Mouse (Mus musculus) B cell, adult 2 months (primary cell): ENCODE measurements at regions not wholly inside any gene's neighbourhood (a gene's known extent, or its start where the extent isn't known, plus 50 kb on each side); places are given as distances from the start of the nearest gene placed in this dataset.

Experiments used
- DNase-seq, 2 experiments: peaks; one replicate each; pipeline ENCODE4 v3.0.0; 2022

DNA sequence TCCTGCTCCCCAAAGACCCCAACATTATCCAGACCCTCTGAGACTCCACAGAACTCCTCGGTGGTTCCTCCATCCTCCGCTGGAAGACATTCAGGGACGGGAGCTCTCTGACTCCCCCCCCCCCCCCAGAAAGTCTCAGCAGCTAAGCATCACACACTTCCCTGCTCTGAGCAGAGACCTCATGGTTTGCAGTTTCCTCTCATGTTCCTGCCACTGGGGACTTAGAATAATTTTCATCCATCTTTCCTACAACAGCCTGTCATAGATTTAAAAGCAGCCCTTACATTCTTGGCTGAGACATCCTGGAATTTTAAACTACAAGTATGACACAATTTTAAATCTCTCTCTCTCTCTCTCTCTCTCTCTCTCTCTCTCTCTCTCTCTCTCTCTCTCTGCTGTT lies 69.2 kb downstream of the Gpr65 start:
- no peak for DNase-seq

DNA sequence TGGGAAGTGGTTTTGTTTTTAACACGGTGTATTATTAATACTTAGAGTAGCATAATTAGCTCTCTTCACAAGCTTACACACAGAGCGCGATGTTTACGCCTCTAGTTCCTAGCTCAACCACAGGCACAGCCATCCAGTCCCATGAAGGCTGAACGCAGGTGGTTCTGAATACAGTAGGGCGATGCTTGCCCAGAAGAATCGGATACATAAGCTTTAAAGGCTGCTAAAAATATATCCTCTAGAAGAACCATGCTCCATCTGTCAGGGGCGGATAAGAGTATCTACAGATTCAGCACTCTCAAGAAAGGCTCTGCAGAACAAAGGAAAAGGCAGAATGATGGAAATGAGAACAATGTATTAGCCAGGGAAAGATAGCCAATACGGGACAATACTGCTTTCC lies 71.1 kb downstream of the Gpr65 start:
- no peak for DNase-seq

DNA sequence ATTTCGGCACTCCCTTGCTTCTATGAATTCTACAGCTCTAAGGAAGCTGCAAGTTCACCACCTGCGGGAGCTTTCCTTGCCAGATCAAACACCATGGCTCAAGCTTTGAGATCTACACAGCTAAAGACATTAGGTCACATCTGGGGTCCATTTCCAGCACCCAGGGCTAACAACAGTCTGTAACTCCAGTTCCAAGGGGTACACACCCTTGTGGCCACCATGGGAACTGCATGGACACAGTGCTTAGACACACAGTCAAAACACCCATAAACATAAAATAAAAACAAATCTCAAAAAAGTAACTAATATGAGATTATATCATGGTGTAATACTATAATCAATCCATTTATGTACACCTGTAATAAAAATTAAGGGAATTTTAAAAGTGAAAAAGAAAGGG lies 73.7 kb downstream of the Gpr65 start:
- peak; percentile 57 to 64 for DNase-seq

DNA sequence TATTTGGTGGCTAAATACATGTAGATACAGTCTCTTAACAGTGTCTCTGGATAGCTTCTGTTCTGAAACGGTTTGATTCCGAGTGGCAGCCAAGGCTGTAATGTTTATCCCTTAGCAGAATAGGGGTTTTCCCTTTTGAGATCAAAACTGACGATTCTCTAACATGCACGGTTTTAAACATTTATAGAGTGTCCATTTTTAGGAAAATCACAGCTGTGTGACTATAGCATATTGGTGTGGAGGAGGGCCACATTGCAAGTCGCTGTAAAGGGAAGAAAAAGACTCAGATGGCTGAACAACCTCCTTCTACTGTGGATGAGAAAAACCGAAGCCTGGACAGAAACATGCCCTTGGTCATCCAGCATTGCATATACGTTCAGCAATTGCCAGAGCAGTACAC lies 75.2 kb downstream of the Gpr65 start:
- DNase-seq, result no peak

DNA sequence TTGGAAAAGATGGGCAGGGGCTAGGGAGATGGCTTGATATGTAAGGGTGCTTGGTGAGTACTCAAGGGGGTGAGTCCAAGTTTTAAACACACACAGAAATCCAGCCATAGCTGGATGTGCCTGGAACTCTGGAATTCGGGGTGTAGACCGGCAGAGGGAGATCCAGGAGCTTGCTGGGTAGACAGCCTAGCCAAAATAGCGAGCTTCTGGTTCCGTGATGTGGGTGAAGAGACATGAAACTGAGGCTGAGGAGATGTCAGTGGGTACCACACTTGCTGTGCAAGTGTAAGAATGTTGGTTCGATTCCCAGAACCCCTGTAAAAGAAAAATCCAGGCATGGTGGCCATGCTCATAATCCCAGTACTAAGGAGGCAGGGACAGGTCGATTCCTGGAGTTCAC lies 78.6 kb downstream of the Gpr65 start:
- DNase-seq, result no peak

DNA sequence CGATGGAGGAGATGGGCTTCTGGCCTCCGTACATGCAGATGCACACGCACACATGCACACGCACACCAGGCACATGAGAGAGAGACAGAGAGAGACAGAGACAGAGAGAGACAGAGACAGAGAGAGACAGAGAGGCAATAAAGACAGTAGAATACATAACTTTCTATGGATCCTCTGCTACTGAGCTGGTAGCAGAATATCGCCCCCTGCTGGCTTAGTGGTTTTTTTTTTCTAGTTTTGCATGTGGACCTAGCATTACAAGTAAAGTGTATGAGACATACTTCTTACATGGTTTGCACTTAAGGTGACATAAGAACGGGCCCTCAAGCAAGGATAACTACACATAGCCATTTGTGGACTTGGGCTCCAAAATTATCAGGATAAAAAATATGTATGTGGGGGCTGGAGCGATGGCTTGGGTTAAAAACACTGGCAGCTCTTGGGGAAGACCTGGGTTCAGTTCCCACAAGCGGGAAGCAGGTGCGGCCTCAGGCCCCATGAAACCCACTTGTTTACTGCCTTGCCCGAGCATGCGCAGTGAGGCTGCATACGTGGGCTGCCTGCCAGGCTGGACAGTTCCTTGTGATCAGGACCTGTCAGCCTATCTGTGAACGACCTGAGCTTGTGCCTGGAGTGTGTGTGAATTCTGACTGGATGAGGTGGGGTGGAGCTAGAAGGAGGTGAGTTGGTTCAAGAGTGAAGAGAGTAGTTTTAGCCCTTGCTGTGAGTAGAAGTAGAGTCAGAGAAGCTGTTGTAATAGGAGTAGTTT lies 79.3 kb downstream of the Gpr65 start:
- DNase-seq, result peak; percentile 67 to 69

DNA sequence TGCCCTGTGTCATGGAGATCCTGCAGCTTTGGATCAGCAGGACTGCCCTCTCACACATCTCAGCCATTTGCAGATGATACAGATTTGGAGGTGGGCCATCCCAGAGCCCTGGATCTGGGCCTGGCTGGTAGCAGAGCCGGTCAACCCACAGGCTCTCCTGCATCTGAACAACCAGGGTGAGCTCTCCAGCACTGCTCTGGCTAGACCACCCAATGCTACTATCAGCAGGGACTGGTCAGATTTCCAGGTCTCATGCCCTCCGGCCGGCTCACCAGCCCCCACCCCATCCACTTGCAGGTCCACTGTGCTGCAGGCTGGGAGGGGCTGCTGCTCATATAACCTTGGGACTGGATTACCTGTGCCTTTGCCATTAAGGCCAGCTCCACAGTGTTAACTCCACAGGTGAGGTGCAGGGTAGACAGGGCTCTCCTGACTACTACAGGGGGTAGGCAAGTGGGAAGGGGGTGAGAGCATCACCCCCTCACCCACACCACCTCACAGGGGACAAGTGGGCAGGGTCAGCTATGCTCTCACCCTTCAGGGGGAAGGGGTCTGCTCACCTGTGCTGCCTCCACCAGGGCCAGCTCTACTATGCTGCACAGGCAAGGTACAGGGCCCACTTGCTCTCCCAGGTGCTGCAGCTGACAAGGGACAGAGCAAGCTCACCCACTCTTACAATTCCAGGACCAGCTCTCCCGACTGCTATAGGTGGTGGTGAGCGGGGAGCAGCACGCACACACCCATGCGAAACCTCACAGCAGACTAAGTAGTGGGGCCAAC lies 81.6 kb downstream of the Gpr65 start:
- DNase-seq, result no peak

DNA sequence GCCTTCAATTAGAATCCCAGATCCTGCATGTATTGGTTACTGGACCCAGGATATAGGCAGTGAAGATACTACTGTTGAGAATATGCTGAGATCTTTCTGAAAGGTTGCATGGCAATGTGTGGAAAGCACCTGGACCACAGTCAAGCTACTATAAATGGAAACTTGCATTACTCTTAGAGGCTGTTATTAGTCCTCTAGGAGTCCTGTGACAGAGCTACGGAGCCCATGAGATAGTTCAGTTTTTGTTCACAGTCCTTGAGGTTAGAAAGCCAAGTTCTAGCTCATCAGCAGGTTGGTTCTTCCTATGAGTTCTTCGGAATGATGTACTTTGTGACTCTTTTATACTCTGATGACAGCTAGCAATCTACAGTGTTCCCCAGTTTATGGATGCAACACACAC lies 84.0 kb downstream of the Gpr65 start:
- DNase-seq, result no peak

DNA sequence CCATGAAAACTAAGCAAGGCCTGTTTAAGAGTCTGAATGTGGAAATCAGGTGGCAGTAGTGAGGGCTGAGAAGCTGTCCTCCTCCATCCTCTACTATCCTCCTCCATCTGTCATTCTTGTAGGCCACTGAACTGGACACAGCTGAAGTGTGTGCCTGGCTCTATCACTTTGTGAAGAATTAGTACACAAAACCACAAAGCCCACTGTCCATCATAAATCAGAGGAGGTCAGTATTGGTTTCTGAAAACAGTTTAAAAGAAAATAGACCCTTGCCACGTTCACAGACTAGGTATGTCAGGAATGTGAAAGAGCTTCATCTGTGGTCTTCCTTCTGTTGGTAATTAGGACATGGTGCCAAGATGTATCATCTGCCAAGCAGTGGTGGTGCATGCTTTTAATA lies 86.1 kb downstream of the Gpr65 start:
- DNase-seq, result no peak

DNA sequence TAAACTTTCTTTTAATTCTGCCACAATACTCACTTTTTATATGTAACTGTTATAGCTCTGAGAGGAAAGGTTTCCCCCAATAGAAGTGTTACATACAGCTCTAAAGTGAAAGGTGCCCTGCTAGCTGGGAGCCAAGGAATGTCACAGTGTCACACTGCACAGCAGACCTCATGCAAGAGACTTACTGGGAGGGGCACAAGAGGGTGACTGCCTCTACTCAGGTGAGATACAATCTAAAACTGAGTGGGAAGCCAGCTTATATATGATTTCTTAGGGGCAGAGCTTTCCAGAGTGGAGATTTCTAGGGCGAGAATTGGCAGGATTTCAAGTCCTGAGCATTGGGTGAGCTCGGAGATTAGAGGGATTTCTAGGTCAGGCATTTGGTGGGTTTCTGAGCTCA lies 99.1 kb downstream of the Gpr65 start:
- DNase-seq, result no peak

DNA sequence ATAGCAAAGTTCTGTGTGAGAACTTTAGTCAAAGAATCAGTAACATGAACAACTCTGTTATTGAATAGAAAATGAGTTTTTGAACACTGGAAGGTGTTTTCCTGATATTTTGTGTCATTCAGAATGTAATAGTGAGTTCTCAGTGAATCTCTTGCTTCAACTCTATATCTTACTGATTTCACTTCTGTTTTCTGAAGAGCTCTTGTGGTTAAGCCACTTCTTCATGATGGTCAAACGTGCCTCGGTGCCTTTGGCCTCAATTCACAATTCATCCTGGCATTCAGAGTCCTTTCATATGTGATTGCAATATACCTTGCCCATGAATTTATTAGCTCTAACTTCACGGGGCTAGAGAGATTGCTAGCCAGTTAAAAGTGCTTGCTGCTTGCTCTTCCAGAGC lies 102.3 kb downstream of the Gpr65 start:
- DNase-seq, result no peak

DNA sequence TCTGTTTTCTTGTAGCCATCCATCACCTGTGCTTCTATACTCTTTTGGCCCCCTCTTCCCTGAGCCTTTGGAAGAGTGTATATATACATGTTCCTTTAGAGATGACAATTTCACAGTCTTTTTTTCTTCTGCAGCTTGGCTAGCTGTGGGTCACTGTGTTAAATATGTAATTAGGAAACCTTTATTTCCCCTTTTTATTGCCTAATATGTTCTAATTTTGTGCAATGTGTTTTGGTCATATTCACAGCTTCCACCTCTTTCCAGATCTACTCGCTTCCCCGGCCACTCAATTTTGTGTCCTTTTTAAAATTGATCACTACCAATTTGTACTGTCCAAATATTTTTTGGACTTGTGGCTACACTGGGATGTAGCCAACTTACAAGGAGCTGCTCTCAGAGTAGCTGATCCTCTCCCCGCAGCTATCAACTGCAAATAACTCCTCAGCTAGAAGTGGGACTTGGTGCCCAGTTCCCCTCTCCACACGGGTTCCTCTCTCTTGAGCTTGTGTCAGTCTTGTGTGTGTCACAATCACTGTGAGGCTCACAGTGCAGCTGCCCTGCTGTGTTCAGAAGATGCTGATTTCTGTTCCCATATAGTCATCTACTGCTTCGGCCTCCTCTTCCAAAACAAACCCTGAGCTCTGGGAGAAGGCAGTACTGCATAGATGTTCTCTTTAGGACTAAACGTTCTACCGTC lies 106.9 kb downstream of the Gpr65 start:
- DNase-seq, result no peak
